Mouse (Mus musculus) G1E (cell line): ENCODE results near the gene Eif5. TPM values are rescaled to one million over a fixed set of nuclear protein-coding genes. Genes with fewer than 3 reads are reported as not detected.

ENCODE experiments used
- ATAC-seq: 2 replicates; pipeline ENCODE4 v1.8.0; 2016; ENCODE audit warnings: mild to moderate bottlenecking; ENCODE audit not compliant: insufficient number of reproducible peaks, poor library complexity, low FRiP score, severe bottlenecking; ENCODE audit errors: extremely low read depth
- DNase-seq: peaks from one replicate; pipeline ENCODE4 v3.0.0; 2012; ENCODE audit warnings: low spot score
- H3K27me3 ChIP-seq: 2 replicates; pipeline ENCODE4 v1.6.1; 2012; ENCODE audit warnings: mild to moderate bottlenecking, low read length, inconsistent platforms; ENCODE audit not compliant: insufficient read depth
- H3K36me3 ChIP-seq: replicated peaks from 2 replicates; pipeline ENCODE3; 2012; ENCODE audit warnings: mild to moderate bottlenecking, inconsistent platforms
- H3K4me1 ChIP-seq: 2 replicates; pipeline ENCODE4 v1.6.1; 2012; ENCODE audit warnings: low read depth, low read length, inconsistent platforms, mixed read lengths; ENCODE audit not compliant: insufficient read depth
- H3K4me3 ChIP-seq: 2 replicates; pipeline ENCODE4 v1.5.1; 2012; ENCODE audit warnings: low read depth, mild to moderate bottlenecking, inconsistent platforms, low read length, moderate library complexity, mixed read lengths
- H3K9me3 ChIP-seq: replicated peaks from 2 replicates; pipeline ENCODE4 v1.6.1; 2012; ENCODE audit warnings: inconsistent platforms
- CTCF ChIP-seq: IDR thresholded peaks from 2 replicates; pipeline ENCODE4 v1.5.1; 2012; ENCODE audit warnings: low read depth, low read length, inconsistent platforms, mixed read lengths
- GATA1 ChIP-seq: IDR thresholded peaks from 2 replicates; pipeline ENCODE4 v1.6.1; 2012; ENCODE audit warnings: borderline replicate concordance, low read length, inconsistent platforms, mixed read lengths
- GATA2 ChIP-seq: IDR thresholded peaks from 2 replicates; pipeline ENCODE4 v1.6.1; 2012; ENCODE audit warnings: low read depth, low read length, inconsistent platforms, borderline replicate concordance
- POLR2AphosphoS5 ChIP-seq: IDR thresholded peaks from 2 replicates; pipeline ENCODE4 v1.6.1; 2012; ENCODE audit warnings: low read depth, low read length, inconsistent platforms; ENCODE audit not compliant: insufficient replicate concordance
- TAL1 ChIP-seq: conservative IDR thresholded peaks from 2 replicates; pipeline ENCODE4 v1.6.1; 2012; ENCODE audit warnings: low read depth, low read length, inconsistent platforms, mixed read lengths
- polyA plus RNA-seq: library from polyadenylated mRNA; stranded (reverse); fragments of >175 nt; gene quantifications from 2 replicates; pipeline ENCODE4 v1.2.3, GENCODE M21; 2012
- total RNA-seq, 2 experiments: library from RNA; stranded (forward) in 1 of 2; stranded (reverse) in 1 of 2; fragments of 200-1000 nt in 1 of 2; fragments of >200 nt in 1 of 2; fragmentation: Nextera tagmentation in 1 of 2; gene quantifications; 2 replicates each; pipeline ENCODE4 v1.2.3; 2014 to 2017

Gene Eif5
- total and polyA plus RNA-seq, 3 experiments, result 107 to 512 (median 285) TPM

- TF ChIP-seq GATA1, result no peak
- no peak for TF ChIP-seq TAL1
- TF ChIP-seq CTCF, result no peak
- no peak for TF ChIP-seq GATA2
- TF ChIP-seq POLR2AphosphoS5, result no peak
- Histone ChIP-seq H3K36me3 (no peaks in the 10 kb centered on the region), H3K27me3 (peaks cover 8% of the 10 kb centered on the region), H3K4me3 (no peak overlapping the region), H3K4me1 (peaks cover 46% of the 10 kb centered on the region), H3K9me3 (peaks cover 2% of the 10 kb centered on the region; the same call in 1 of the 2 replicates)
- no peak for ATAC-seq
- no peak for DNase-seq
Measured at GRCm38 (mm10) chr12:111513673-111514072, 24.1 kb upstream of the Eif5 start.

DNA sequence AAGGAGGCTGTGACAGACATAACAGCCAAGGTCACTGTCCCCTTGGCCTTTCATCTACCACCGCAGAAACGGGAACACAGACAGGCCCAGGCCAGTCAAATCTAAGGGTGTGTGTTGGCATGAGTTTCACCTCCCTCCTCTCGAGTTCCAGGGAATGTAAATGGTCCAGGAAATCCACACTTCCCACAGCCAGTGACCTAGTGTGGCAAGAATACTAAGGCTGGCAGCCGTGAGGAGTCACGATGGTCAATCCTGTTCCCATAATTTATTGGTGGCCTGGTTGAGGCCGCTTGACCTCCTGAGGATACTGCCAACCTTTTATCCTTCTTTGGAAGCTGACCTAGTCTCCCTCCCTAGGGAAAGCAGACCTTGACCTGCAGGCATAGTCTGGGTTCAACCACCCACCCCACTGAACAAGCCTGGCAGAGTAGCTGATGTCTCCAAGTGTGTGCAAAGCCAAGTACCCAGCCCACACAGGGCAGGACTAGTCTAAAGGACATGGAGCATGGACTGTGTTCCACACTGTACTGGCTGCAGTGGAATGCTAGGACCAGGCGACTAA is 23.5 kb upstream of the Eif5 start:
- H3K9me3 ChIP-seq, result peaks cover 2% of the 10 kb centered on the region; the same call in 1 of the 2 replicates
- peaks cover 3% of the 10 kb centered on the region; the same call in 1 of the 2 replicates for H3K27me3 ChIP-seq

GRCm38 (mm10) chr12:111514874-111515649 is 22.8 kb upstream of the Eif5 start:
- H3K4me1 ChIP-seq, result peaks cover 57% of the 10 kb centered on the region
- no peaks in the 10 kb centered on the region for H3K36me3 ChIP-seq
- ATAC-seq (no peak), DNase-seq (no peak)
- H3K9me3 ChIP-seq, result peaks cover 2% of the 10 kb centered on the region; the same call in 1 of the 2 replicates
- peaks cover 3% of the 10 kb centered on the region; the same call in 1 of the 2 replicates for H3K27me3 ChIP-seq
- H3K4me3 ChIP-seq, result peak overlapping the region; percentile 18; the same call in 1 of the 2 replicates
- no peak for TF ChIP-seq GATA1
- TF ChIP-seq CTCF, result no peak
- TF ChIP-seq TAL1, result no peak
- TF ChIP-seq GATA2, result no peak
- TF ChIP-seq POLR2AphosphoS5, result no peak

More for the DNA sequence above, 23.5 kb upstream of the Eif5 start:
- TF ChIP-seq GATA1, result no peak
- no peak for TF ChIP-seq GATA2
- TF ChIP-seq POLR2AphosphoS5, result no peak
- no peak for TF ChIP-seq TAL1
- no peak for TF ChIP-seq CTCF
- ATAC-seq, result no peak
- DNase-seq, result no peak
- Histone ChIP-seq H3K4me1 (peaks cover 50% of the 10 kb centered on the region), H3K36me3 (no peaks in the 10 kb centered on the region), H3K4me3 (no peak overlapping the region)

- Histone ChIP-seq H3K36me3 (no peaks in the 10 kb centered on the region), H3K9me3 (peaks cover 2% of the 10 kb centered on the region; the same call in 1 of the 2 replicates), H3K4me3 (no peak overlapping the region), H3K27me3 (peaks cover 3% of the 10 kb centered on the region; the same call in 1 of the 2 replicates), H3K4me1 (peaks cover 65% of the 10 kb centered on the region)
- no peak for TF ChIP-seq CTCF
- no peak for TF ChIP-seq GATA2
- TF ChIP-seq GATA1, result no peak
- TF ChIP-seq TAL1, result no peak
- TF ChIP-seq POLR2AphosphoS5, result no peak
- ATAC-seq (no peak), DNase-seq (no peak)
Measured at GRCm38 (mm10) chr12:111515920-111516319, 21.9 kb upstream of the Eif5 start.

DNA sequence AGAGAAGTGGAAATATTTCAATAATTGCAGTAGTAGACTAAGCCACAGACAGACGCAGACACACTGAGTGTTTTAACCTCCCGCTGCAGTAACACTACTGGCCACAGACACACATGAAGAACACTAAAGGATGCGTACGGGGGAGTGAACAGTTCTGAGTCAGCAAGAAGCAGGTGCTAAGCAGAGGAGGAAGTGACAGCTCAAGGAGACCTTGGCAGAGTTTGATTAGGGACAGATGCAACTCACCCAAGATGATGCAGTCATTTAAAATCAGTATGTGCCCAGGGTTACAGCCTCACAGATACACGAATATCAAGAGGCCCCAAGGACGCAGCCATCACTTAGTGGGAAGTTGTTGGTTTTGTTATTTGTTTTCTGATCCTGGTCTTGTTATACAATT is 21.0 kb upstream of the Eif5 start:
- Histone ChIP-seq H3K36me3 (no peaks in the 10 kb centered on the region), H3K4me1 (peaks cover 65% of the 10 kb centered on the region), H3K9me3 (peaks cover 3% of the 10 kb centered on the region), H3K27me3 (no peaks in the 10 kb centered on the region), H3K4me3 (no peak overlapping the region; the same call in 1 of the 2 replicates)
- TF ChIP-seq CTCF, result no peak
- peak; percentile 34 for TF ChIP-seq TAL1
- peak; percentile 82 for DNase-seq
- ATAC-seq, result peak; percentile 73

DNA sequence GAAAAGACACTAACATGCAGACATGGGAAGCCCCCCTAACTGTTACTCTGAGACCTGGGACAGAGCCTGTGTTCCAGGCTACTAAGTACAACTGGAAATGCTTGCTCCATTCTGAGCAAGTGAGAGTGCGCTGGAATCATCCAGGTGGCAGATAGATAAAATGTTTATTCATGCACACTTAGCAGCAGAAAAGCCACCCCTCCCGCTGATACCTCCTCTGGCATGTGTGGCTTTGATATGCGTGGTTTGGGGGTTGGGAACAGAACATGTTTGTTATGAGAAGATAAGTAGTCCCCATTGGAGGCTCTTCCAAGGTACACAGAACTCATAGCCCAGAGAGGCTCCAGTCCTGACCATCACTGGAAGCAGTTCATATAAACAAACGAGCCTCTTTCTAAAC is 19.9 kb upstream of the Eif5 start:
- ATAC-seq (peak; percentile 73), DNase-seq (peak; percentile 80)
- Histone ChIP-seq H3K4me3 (peak overlapping the region; percentile 42; the same call in 1 of the 2 replicates), H3K27me3 (no peaks in the 10 kb centered on the region), H3K9me3 (peaks cover 9% of the 10 kb centered on the region), H3K36me3 (no peaks in the 10 kb centered on the region), H3K4me1 (peaks cover 65% of the 10 kb centered on the region)
- TF ChIP-seq POLR2AphosphoS5, result no peak
- peak; percentile 86 for TF ChIP-seq TAL1

- peaks cover 65% of the 10 kb centered on the region for H3K4me1 ChIP-seq
- no peak for DNase-seq
Measured at GRCm38 (mm10) chr12:111518391-111518790, 19.4 kb upstream of the Eif5 start.

More at GRCm38 (mm10) chr12:111518391-111518790, 19.4 kb upstream of the Eif5 start:
- peaks cover 9% of the 10 kb centered on the region for H3K9me3 ChIP-seq
- H3K27me3 ChIP-seq, result 0 out of 2 replicates have a peak, but pooled peaks cover under 1% of the 10 kb centered on the region
- TF ChIP-seq GATA2 (no peak), GATA1 (no peak), POLR2AphosphoS5 (no peak), TAL1 (no peak), CTCF (no peak)
- no peaks in the 10 kb centered on the region for H3K36me3 ChIP-seq
- peak overlapping the region; percentile 42; the same call in 1 of the 2 replicates for H3K4me3 ChIP-seq
- ATAC-seq, result peak; percentile 6; the same call in 1 of the 2 replicates
